Mouse (Mus musculus): ENCODE measurements around the gene Lcn4. TPM values are rescaled to one million over a fixed set of nuclear protein-coding genes. Genes with fewer than 3 reads are reported as not detected.

Gene Lcn4
- polyA plus RNA-seq, 1 experiment from 2014 or later = 3.9 TPM

GRCm38 (mm10) chr2:26635489-26636324 lies 35.4 kb downstream of the Lcn4 start:
- DNase-seq (ENCODE audit: low spot score) = no peak

DNA sequence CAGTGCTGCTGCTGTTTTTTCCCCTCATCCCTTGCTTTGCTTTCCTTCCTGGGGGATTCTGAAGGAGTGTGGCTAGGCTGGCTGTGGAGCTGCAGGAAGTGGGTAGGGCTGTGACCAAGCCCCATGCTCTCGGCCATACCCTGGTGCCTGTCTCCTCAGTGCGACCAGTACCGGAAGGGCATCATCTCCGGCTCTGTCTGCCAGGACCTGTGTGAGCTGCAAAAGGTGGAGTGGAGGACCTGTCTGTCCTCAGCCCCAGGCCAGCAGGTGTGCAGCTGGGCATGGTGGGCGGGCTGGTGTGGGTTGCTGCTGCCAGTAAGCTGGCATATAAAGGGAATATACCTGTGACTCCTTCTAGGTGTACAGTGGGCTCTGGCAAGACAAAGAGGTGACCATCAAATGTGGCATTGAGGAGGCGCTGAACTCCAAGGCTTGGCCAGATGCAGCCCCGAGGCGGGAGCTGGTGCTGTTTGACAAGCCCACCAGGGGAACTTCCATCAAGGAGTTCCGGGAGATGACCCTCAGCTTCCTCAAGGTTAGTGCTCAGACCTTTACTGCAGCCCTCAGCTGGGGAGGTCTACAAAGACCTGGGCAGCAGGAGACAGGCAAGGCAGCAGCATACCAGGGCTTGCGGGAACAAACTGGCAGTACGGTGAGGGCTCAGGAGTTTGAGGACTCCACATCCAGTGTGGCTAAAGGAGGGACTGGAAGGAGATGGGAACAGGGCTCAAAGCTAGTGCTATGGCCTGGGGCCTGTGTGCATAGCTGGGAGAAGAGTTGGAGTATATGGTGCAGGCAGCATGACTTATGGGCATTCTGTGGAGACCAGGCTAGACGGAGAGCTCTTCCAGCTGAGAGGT lies 36.2 kb downstream of the Lcn4 start:
- no peak for DNase-seq (ENCODE audit: low spot score)

- DNase-seq (ENCODE audit: low spot score) = no peak
Measured at GRCm38 (mm10) chr2:26633953-26634530, 37.0 kb downstream of the Lcn4 start.

DNA sequence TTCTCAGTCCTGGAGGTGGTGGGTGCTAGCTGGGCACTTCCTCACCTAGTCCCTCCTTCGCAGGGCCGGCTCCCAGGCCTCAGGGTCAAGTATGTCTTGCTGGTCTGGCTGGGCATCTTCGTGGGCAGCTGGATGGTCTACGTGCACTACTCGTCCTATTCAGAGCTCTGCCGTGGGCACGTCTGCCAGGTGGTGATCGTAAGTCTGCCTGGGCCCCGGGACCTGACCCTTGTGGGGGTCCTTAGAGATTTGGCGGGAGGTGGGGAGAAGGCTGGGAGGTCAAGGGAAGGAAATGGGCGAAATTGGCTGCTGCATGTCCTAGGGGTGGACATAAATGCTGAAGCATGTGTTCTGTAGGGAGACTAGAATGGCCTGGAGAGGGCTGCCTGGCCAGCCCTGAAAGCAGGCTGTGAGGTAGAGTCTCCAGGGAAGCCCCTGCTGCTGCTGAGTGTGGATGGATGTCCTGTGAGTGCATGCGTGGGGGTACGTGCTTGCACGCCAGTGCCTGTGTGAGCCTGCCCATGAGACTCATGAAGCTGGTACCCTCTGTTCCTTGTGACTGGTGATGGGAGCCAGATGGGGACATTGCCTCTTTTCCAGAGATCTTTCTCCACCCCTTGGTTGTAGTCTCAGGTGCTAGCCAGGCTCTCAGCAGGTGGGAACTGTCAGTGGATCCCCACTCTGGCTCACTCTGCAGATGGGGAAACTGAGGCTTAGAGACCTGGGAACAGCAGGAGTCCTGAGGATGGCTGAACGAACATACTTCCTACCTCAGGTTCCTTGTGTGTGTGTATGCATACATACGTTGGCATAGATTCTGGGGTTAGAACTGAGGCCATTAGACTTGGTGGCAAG lies 38.3 kb downstream of the Lcn4 start:
- no peak for DNase-seq (ENCODE audit: low spot score)

- no peak for DNase-seq (ENCODE audit: low spot score)
Measured at GRCm38 (mm10) chr2:26628792-26629437, 42.2 kb downstream of the Lcn4 start.

DNA sequence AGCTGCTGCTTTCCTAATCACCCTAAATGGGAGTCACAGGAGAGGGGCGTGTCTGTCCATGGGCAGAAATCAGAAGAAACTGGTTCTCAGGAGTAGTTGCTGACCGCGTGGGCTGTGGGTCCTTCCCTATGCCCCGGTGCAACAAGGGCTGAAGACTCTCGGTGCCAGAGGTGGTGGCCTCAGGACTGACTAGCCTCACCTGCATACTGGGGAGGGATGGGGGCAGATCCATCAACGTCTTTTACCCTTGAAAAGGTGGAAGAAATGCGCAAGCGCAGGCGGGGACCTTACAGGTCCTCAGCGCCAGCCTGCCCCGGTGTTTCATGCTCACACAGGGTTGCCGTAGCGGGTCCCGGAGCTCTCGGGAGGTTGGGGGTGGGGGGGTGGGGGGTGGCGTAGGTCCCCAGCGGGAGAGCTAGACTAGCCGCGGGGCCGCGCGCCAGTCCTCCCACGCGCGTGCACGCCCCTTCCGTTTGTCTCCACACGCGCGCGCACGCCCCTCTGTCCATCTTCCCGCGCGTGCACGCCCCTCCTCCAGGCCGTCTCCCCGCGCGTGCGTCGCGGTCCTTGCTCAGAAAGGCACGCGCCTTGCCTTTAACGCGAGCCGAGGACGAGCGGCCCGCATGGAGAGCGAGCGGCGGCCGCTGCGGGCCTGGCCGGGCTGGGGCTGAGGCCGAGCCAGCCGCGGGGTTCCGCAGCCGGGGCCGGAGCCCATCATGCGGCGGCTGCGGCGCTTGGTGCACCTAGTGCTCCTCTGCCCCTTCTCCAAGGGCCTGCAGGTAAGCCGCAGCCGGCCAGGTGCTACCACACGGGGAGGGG lies 43.0 kb downstream of the Lcn4 start, which contains the start of gene Fam69b:
TSS of gene Fam69b (plus strand) at position 537 of the 819 bp plus-strand sequence.
- peak; percentile 85 for DNase-seq (ENCODE audit: low spot score)

- DNase-seq (ENCODE audit: low spot score) = no peak
Measured at GRCm38 (mm10) chr2:26626081-26626480, 45.0 kb downstream of the Lcn4 start.

DNA sequence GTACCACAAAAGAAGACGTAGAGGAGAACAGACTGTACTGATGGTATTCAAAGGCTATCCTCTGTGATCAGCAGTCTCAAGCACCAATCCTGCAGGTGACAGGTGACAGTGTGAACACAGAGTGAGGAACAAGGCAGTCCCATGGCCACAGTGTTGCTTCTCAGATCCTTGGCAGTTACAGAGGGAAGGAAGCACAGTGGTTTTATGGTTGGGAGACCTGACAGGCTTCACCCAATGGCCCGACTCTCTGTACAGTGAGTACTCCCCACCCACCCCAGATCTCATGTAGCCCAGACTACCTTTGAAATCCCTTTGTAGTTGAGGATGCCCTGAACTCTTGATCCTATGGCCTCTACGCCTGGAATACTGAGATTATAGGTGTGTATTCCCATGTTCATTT lies 45.7 kb downstream of the Lcn4 start:
- no peak for DNase-seq (ENCODE audit: low spot score)

- peak; percentile 69 for DNase-seq (ENCODE audit: low spot score)
Measured at GRCm38 (mm10) chr2:26622984-26623383, 48.1 kb downstream of the Lcn4 start.

DNA sequence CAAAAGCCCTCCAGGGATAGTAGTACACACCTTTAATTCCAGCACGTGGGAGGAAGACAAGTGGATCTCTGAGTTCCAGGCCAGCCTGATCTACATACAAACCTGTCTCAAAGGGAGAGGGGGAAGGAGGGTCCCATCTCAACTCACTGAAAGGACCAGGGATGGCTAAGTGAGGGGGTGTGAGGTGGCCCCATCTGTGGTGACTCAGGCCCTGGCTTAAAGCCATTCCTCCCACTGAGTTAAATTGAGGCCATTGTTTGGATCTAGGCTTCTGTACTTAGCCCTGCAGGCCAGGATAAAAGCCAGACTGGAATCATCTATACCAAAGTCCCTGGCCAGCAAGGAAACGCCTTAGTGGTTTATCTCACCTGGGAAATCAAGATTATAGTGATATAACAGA lies 49.8 kb downstream of the Lcn4 start:
- no peak for DNase-seq (ENCODE audit: low spot score)

DNA sequence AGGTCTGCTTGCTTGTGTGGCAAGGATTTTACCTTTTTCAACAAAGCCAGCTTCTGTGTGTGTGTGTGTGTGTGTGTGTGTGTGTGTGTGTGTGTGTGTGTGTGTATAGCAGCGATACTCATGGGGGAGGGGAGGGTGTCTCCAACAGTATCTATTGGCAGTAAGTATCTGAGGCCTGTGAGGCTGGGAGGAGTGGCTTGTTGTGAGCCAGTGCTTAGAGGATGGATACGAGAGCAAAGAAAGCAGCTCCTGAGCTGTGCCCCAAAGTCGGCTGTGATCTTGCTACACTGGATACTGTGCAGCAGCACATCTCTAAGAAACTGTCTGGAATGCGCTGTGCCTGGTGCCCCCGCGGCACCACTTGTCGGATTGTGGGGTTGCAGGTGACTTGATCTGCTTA lies 53.2 kb downstream of the Lcn4 start:
- DNase-seq (ENCODE audit: low spot score) = no peak

Other genes with a start within 250 kb of the Lcn4 start
- 12.4 and 12.9 TPM in 2 replicates for gene Sec16a, start 226.1 kb downstream of the Lcn4 start, polyA plus RNA-seq (2015; fragmentation: Nextera tagmentation; extraction: Ambion mirVana)
- gene Notch1, start 154.6 kb downstream of the Lcn4 start, polyA plus RNA-seq (2015; fragmentation: Nextera tagmentation; extraction: Ambion mirVana) = 44.3 and 54.9 TPM in 2 replicates
- 43.6 and 50.0 TPM in 2 replicates for gene Egfl7, start 91.3 kb downstream of the Lcn4 start, polyA plus RNA-seq (2015; fragmentation: Nextera tagmentation; extraction: Ambion mirVana)
- not detected in 2 replicates for gene Gm20532, start 84.6 kb downstream of the Lcn4 start, polyA plus RNA-seq (2015; fragmentation: Nextera tagmentation; extraction: Ambion mirVana)
- 14.7 and 14.9 TPM in 2 replicates for gene Agpat2, start 66.9 kb downstream of the Lcn4 start, polyA plus RNA-seq (2015; fragmentation: Nextera tagmentation; extraction: Ambion mirVana)
- 11.9 and 12.2 TPM in 2 replicates for gene Fam69b, start 42.8 kb downstream of the Lcn4 start, polyA plus RNA-seq (2015; fragmentation: Nextera tagmentation; extraction: Ambion mirVana)
- gene Abo, start 193.7 kb upstream of the Lcn4 start, polyA plus RNA-seq (2015; fragmentation: Nextera tagmentation; extraction: Ambion mirVana) = not detected in 2 replicates
- 31.4 and 31.6 TPM in 2 replicates for gene Surf6, start 231.6 kb upstream of the Lcn4 start, polyA plus RNA-seq (2015; fragmentation: Nextera tagmentation; extraction: Ambion mirVana)
- 28.5 and 30.7 TPM in 2 replicates for gene Med22, start 239.4 kb upstream of the Lcn4 start, polyA plus RNA-seq (2015; fragmentation: Nextera tagmentation; extraction: Ambion mirVana)
- 763 and 778 TPM in 2 replicates for gene Rpl7a, start 239.5 kb upstream of the Lcn4 start, polyA plus RNA-seq (2015; fragmentation: Nextera tagmentation; extraction: Ambion mirVana)
- 46.7 and 48.3 TPM in 2 replicates for gene Surf2, start 245.1 kb upstream of the Lcn4 start, polyA plus RNA-seq (2015; fragmentation: Nextera tagmentation; extraction: Ambion mirVana)
- gene Surf1, start 245.2 kb upstream of the Lcn4 start, polyA plus RNA-seq (2015; fragmentation: Nextera tagmentation; extraction: Ambion mirVana) = 76.9 and 78.2 TPM in 2 replicates

Measured in thymus, postnatal 0 days (tissue).